Mouse (Mus musculus) midbrain, embryonic 13.5 days (tissue): ENCODE data around the gene Pard3. TPM values are rescaled to one million over a fixed set of nuclear protein-coding genes. Genes with fewer than 3 reads are reported as not detected.

Source experiments
- ATAC-seq: fragments of 200-750 bp; cut with Nextera tagmentation; 2 replicates; pipeline ENCODE4 v1.8.0; 2017; ENCODE audit warnings: mild to moderate bottlenecking, moderate TSS enrichment, moderate library complexity
- H3K27ac ChIP-seq: fragments of 300-500 bp; sonication (generic); 2 replicates; pipeline ENCODE4 v1.5.1; 2015; ENCODE audit warnings: inconsistent platforms, mild to moderate bottlenecking, moderate library complexity
- H3K27me3 ChIP-seq: fragments of 300-500 bp; sonication (generic); 2 replicates; pipeline ENCODE4 v1.6.1; 2015; ENCODE audit warnings: mild to moderate bottlenecking, inconsistent platforms
- H3K36me3 ChIP-seq: fragments of 300-500 bp; sonication (generic); 2 replicates; pipeline ENCODE4 v1.6.1; 2015; ENCODE audit warnings: mild to moderate bottlenecking, inconsistent platforms
- H3K4me1 ChIP-seq: fragments of 300-500 bp; sonication (generic); replicated peaks from 2 replicates; pipeline ENCODE4 v1.6.1; 2015; ENCODE audit warnings: inconsistent platforms
- H3K4me2 ChIP-seq: fragments of 300-500 bp; sonication (generic); replicated peaks from 2 replicates; pipeline ENCODE4 v1.6.1; 2015; ENCODE audit warnings: moderate library complexity, mild to moderate bottlenecking, inconsistent platforms
- H3K4me3 ChIP-seq: fragments of 300-500 bp; sonication (generic); replicated peaks from 2 replicates; pipeline ENCODE4 v1.5.1; 2015; ENCODE audit warnings: mild to moderate bottlenecking, inconsistent platforms
- H3K9ac ChIP-seq: fragments of 300-500 bp; sonication (generic); replicated peaks from 2 replicates; pipeline ENCODE4 v1.6.1; 2015; ENCODE audit warnings: mild to moderate bottlenecking, inconsistent platforms
- H3K9me3 ChIP-seq: fragments of 300-500 bp; sonication (generic); 2 replicates; pipeline ENCODE4 v1.6.1; 2016; ENCODE audit warnings: mild to moderate bottlenecking, inconsistent platforms
- WGBS: fragments of 180-500 bp; shearing (Covaris S2); methylation state at CpG from one replicate; pipeline ENCODE4 v1.1.7; 2015; 5-methylcytosine and 5-hydroxymethylcytosine counted together
- polyA plus RNA-seq: library from polyadenylated mRNA; unstranded; fragments of >200 nt; fragmentation: Nextera tagmentation; extraction: Ambion mirVana; gene quantifications from 2 replicates; pipeline ENCODE4 v1.2.1, GENCODE M21; 2015

The Pard3 gene
- polyA plus RNA-seq, 1 experiment from 2014 or later, result 22.8 TPM

DNA sequence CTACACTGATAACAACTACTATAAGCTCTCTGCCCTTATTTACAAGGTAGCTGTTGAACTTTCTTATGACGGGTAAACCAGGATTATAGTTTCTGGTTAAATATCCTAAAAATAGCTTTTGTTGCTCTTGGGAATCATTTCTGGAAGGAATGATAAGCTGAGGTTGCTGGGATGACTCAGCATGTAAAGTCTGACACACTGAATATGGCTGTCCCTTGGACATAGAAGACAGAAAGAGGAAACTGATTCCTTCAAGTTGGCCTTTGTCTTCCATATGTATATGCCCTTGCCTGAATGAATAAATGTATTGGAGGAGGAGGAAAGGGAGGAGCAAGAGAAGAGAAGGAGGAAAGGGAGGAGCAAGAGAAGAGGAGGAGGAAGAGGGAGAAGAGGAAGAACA is 254.2 kb downstream of the Pard3 start:
- no peak overlapping the region for H3K4me2 ChIP-seq
- no peaks in the 10 kb centered on the region for H3K27me3 ChIP-seq
- H3K4me1 ChIP-seq, result no peaks in the 10 kb centered on the region; the same call in 1 of the 2 replicates
- no peak overlapping the region for H3K9ac ChIP-seq
- H3K4me3 ChIP-seq, result no peak overlapping the region
- 85% methylated on average over 1 of the region's 1 CpGs for WGBS
- H3K36me3 ChIP-seq, result no peaks in the 10 kb centered on the region
- ATAC-seq, result no peak
- no peaks in the 10 kb centered on the region for H3K9me3 ChIP-seq
- H3K27ac ChIP-seq, result no peak overlapping the region

DNA sequence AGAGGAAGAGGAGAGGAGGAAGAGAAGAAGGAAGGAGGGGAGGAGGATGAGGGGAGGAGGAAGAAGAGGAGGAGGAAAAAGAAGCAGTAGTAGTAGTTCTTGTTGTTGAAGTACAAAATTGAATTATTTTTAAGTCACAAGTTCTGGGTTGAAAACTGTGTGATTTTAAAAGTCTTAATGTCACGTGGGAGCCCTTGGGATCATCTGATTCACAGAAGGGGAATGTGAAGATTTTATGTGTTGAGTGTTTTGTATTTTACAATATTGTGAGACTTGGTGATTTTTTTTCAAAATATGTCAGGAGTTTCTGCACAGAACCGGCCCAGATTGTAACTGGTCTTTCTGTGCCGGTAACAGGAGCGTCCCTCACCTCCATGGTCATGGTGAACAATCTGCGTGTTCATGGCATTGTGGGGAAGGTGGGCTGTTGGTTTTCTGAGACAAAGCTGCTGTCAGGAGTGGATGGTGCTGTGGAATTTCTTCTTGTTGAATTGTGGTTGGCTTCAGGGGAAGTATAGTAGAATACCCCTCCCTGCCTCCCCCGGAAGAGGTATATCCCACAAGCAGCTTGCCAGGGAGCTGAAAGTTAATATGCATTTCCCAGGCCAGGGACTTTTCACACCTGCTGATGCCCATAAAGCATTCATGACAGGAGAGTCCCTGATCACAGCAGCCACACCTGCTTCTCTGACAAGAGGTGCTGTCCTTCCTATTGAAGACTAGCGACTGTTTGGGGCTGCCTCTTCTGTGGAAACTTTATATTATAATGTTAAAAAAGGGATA is 254.9 kb downstream of the Pard3 start:
- H3K4me3 ChIP-seq, result no peak overlapping the region
- H3K9ac ChIP-seq, result no peak overlapping the region
- 91% methylated on average over 7 of the region's 7 CpGs for WGBS
- no peaks in the 10 kb centered on the region for H3K27me3 ChIP-seq
- no peak overlapping the region for H3K4me2 ChIP-seq
- no peak overlapping the region for H3K27ac ChIP-seq
- no peaks in the 10 kb centered on the region for H3K36me3 ChIP-seq
- ATAC-seq, result no peak
- no peaks in the 10 kb centered on the region; the same call in 1 of the 2 replicates for H3K4me1 ChIP-seq
- H3K9me3 ChIP-seq, result no peaks in the 10 kb centered on the region

- no peaks in the 10 kb centered on the region for H3K27me3 ChIP-seq
- no peaks in the 10 kb centered on the region for H3K9me3 ChIP-seq
- no peak for ATAC-seq
- no peaks in the 10 kb centered on the region for H3K36me3 ChIP-seq
- H3K27ac ChIP-seq, result no peak overlapping the region
- H3K4me2 ChIP-seq, result no peak overlapping the region
- H3K4me1 ChIP-seq, result no peaks in the 10 kb centered on the region; the same call in 1 of the 2 replicates
- H3K4me3 ChIP-seq, result no peak overlapping the region
- 92% methylated on average over 5 of the region's 5 CpGs for WGBS
- H3K9ac ChIP-seq, result no peak overlapping the region
These were observed 257.2 kb downstream of the Pard3 start for GRCm38 (mm10) chr8:127320930-127321329.

GRCm38 (mm10) chr8:127323583-127324360 is 260.1 kb downstream of the Pard3 start:
- H3K9me3 ChIP-seq, result no peaks in the 10 kb centered on the region
- H3K4me2 ChIP-seq, result no peak overlapping the region
- 98% methylated on average over 10 of the region's 10 CpGs for WGBS
- no peaks in the 10 kb centered on the region for H3K36me3 ChIP-seq
- no peak for ATAC-seq
- H3K4me3 ChIP-seq, result no peak overlapping the region
- H3K4me1 ChIP-seq, result no peaks in the 10 kb centered on the region
- H3K9ac ChIP-seq, result no peak overlapping the region
- H3K27ac ChIP-seq, result no peak overlapping the region
- H3K27me3 ChIP-seq, result no peaks in the 10 kb centered on the region

GRCm38 (mm10) chr8:127324836-127325570 is 261.3 kb downstream of the Pard3 start:
- no peak for ATAC-seq
- H3K4me1 ChIP-seq, result peaks cover 1% of the 10 kb centered on the region
- no peak overlapping the region for H3K27ac ChIP-seq
- no peak overlapping the region for H3K9ac ChIP-seq
- WGBS, result 59% methylated on average over 3 of the region's 3 CpGs
- no peaks in the 10 kb centered on the region for H3K9me3 ChIP-seq
- H3K36me3 ChIP-seq, result no peaks in the 10 kb centered on the region
- no peak overlapping the region for H3K4me3 ChIP-seq
- H3K27me3 ChIP-seq, result no peaks in the 10 kb centered on the region
- no peak overlapping the region for H3K4me2 ChIP-seq

DNA sequence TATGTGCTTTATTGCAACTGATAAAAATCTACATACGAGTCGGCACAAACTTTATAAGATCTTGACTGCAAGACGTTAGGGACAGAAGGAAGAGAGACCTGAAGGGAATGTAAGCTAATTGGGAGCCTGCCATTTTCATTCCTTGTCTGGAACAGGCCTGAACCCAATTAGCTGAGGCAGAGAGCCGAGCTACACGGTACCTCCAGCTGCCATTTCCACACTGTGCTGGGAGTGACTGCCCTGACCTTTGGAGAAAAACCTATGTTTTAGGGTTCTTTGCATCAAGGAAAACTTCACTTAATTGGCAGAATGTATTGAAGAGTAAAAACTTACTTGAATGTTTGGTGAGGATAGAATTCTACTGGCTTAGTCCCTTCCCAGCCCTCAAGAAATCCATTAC is 262.1 kb downstream of the Pard3 start:
- no peak overlapping the region for H3K4me3 ChIP-seq
- no peak overlapping the region for H3K9ac ChIP-seq
- no peak for ATAC-seq
- no peak overlapping the region for H3K4me2 ChIP-seq
- no peaks in the 10 kb centered on the region for H3K27me3 ChIP-seq
- H3K27ac ChIP-seq, result no peak overlapping the region
- no peaks in the 10 kb centered on the region for H3K36me3 ChIP-seq
- H3K9me3 ChIP-seq, result no peaks in the 10 kb centered on the region
- peaks cover 9% of the 10 kb centered on the region for H3K4me1 ChIP-seq
- 76% methylated on average over 5 of the region's 5 CpGs for WGBS

GRCm38 (mm10) chr8:127330258-127331187 is 266.8 kb downstream of the Pard3 start:
- WGBS, result 30% methylated on average over 12 of the region's 12 CpGs
- no peaks in the 10 kb centered on the region for H3K36me3 ChIP-seq
- H3K4me1 ChIP-seq, result peaks cover 12% of the 10 kb centered on the region
- H3K9me3 ChIP-seq, result no peaks in the 10 kb centered on the region
- H3K4me3 ChIP-seq, result no peak overlapping the region
- no peaks in the 10 kb centered on the region for H3K27me3 ChIP-seq
- peak overlapping the region; percentile 44 for H3K27ac ChIP-seq
- no peak overlapping the region for H3K4me2 ChIP-seq
- ATAC-seq, result peak; percentile 72
- no peak overlapping the region for H3K9ac ChIP-seq

DNA sequence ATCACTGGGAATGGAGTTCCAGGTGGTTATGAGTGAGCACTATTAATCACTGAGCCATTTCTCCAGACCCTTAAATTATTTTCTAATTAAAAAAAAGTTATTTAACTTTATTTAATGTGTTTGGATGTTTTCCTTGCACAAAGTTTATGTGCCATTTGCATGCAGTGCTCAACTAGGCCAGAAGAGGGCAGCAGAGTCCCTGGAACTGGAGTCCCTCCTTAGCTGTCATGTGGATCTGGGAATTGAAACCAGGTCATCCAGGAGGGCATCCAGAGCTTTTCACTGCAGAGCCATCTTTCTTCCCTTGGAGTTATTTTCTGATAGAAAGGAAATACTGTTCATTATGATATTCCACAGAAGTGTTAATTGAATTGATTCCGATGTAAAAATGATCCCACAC is 268.1 kb downstream of the Pard3 start:
- WGBS, result 98% methylated on average over 1 of the region's 1 CpGs
- no peak overlapping the region for H3K27ac ChIP-seq
- H3K4me1 ChIP-seq, result peaks cover 12% of the 10 kb centered on the region
- no peak overlapping the region for H3K9ac ChIP-seq
- H3K4me3 ChIP-seq, result no peak overlapping the region
- H3K27me3 ChIP-seq, result no peaks in the 10 kb centered on the region
- no peak for ATAC-seq
- no peaks in the 10 kb centered on the region for H3K9me3 ChIP-seq
- H3K36me3 ChIP-seq, result no peaks in the 10 kb centered on the region
- H3K4me2 ChIP-seq, result no peak overlapping the region

GRCm38 (mm10) chr8:127335216-127335615 is 271.5 kb downstream of the Pard3 start:
- Histone ChIP-seq H3K4me1 (peaks cover 8% of the 10 kb centered on the region), H3K9ac (no peak overlapping the region), H3K4me2 (no peak overlapping the region), H3K4me3 (no peak overlapping the region), H3K9me3 (no peaks in the 10 kb centered on the region), H3K27me3 (no peaks in the 10 kb centered on the region), H3K36me3 (no peaks in the 10 kb centered on the region), H3K27ac (no peak overlapping the region)
- ATAC-seq, result no peak
- WGBS, result 98% methylated on average over 1 of the region's 1 CpGs

DNA sequence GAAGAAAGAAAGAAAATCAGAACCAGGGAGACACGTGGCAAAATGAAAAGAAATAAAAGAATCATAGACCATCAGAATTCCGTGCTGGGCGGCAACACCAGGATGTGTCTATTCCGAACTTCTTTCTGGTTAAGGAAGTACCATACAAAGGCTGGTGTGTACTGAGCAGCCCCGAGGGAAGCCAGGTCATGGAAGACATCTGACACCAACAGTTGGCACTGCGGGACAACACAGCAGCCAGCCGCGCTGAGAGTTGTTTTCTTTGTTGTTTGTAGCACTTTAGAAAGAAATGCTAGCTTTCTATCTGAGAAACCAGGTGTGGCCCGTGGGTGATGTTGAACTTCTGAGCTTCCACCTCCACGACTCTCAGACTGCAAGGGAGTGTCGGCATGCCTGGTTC is 274.5 kb downstream of the Pard3 start:
- WGBS, result 86% methylated on average over 11 of the region's 11 CpGs
- Histone ChIP-seq H3K4me1 (peaks cover 3% of the 10 kb centered on the region), H3K4me2 (no peak overlapping the region), H3K9me3 (no peaks in the 10 kb centered on the region), H3K27me3 (no peaks in the 10 kb centered on the region), H3K36me3 (no peaks in the 10 kb centered on the region), H3K9ac (no peak overlapping the region), H3K4me3 (no peak overlapping the region), H3K27ac (no peak overlapping the region)
- ATAC-seq, result no peak

- no peak overlapping the region for H3K27ac ChIP-seq
- no peaks in the 10 kb centered on the region for H3K9me3 ChIP-seq
- 90% methylated on average over 7 of the region's 7 CpGs for WGBS
- no peaks in the 10 kb centered on the region for H3K36me3 ChIP-seq
- H3K4me2 ChIP-seq, result no peak overlapping the region
- ATAC-seq, result no peak
- H3K9ac ChIP-seq, result no peak overlapping the region
- no peak overlapping the region for H3K4me3 ChIP-seq
- no peaks in the 10 kb centered on the region for H3K27me3 ChIP-seq
- peaks cover 20% of the 10 kb centered on the region for H3K4me1 ChIP-seq
These were observed 277.4 kb downstream of the Pard3 start for GRCm38 (mm10) chr8:127341046-127341445.
